Mouse (Mus musculus) forebrain, embryonic 11.5 days (tissue): ENCODE data around the gene Cd302. TPM values are rescaled to one million over a fixed set of nuclear protein-coding genes. Genes with fewer than 3 reads are reported as not detected.

Source experiments
- polyA plus RNA-seq: library from polyadenylated mRNA; unstranded; fragments of >200 nt; fragmentation: Nextera tagmentation; extraction: Ambion mirVana; gene quantifications from 2 replicates; pipeline ENCODE4 v1.2.1, GENCODE M21; 2014

Cd302 gene
- polyA plus RNA-seq, 1 experiment from 2014 or later: 11.4 TPM

Other genes with a start within 250 kb of the Cd302 start
- gene Baz2b, start 74.6 kb downstream of the Cd302 start, polyA plus RNA-seq: 83.5 and 84.0 TPM in 2 replicates
- 72.0 and 83.5 TPM in 2 replicates for gene March7, start 74.6 kb downstream of the Cd302 start, polyA plus RNA-seq
- gene Ly75, start 98.8 kb upstream of the Cd302 start, polyA plus RNA-seq: 1.9 and 2.5 TPM in 2 replicates